In the genomic region with DNA sequence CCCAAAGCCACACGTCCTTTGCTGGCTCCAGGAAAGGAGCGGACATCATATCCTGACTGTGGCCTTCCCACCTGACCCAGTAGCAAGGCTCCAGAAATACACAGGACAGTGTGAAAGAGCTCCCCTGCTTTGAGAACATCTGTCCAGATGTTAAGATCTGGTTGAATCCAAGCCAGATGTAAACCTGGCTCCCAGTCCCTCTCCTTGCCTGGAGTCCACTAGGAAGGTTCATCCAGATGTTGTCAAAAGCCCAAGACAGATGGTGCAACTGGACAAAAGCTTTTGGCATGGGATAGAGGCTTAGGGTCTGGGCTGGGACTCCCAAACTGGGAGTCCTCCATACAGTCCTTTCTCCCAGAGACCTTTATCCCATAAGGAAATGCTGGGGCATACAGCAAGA, we compare ENCODE assay signal across 31 mouse cellular contexts. TPM values are rescaled to one million over a fixed set of nuclear protein-coding genes. Genes with fewer than 3 reads are reported as not detected.
A peak's percentile ranks its signal among the peaks of the same experiment; 100 is the strongest.
DNase-seq lines count a peak whose midpoint lies in the region; ATAC-seq and TF ChIP-seq lines count a peak whose summit lies in the region.
"Had no signal": no experiment of that assay in that cellular context is flagged by ENCODE, and none has a peak within 500 bp of the region (broad histone marks: within the 10 kb centered on the region; RNA-seq: fewer than 3 reads in every experiment).

No protein-coding gene starts in this region.

- 57% methylated on average over 2 of the region's 2 CpGs for WGBS in heart, adult 2 months
- WGBS in heart, embryonic 11.5 days (ENCODE audit: insufficient replicate concordance), result 84% methylated on average over 2 of the region's 2 CpGs
- WGBS in stomach, embryonic 16.5 days, result 83% methylated on average over 2 of the region's 2 CpGs
- WGBS in stomach, postnatal 0 days, result 89% methylated on average over 2 of the region's 2 CpGs
- WGBS in intestine, embryonic 16.5 days, result 85% methylated on average over 2 of the region's 2 CpGs

- H3K4me2 ChIP-seq in heart, embryonic 11.5 days, result no peak overlapping the region
- H3K4me2 ChIP-seq in stomach, embryonic 16.5 days (ENCODE audit: low read depth, low read length), result no peak overlapping the region
- no peak overlapping the region for H3K4me2 ChIP-seq in stomach, postnatal 0 days (replicated peaks; ENCODE audit: low read depth)
- no peak overlapping the region for H3K4me2 ChIP-seq in intestine, embryonic 16.5 days (ENCODE audit: low read depth, low read length)
- H3K4me2 ChIP-seq: hindbrain, embryonic 12.5 days; kidney, embryonic 15.5 days; midbrain, embryonic 12.5 days; neural tube, embryonic 12.5 days had no signal

- TF ChIP-seq EP300 in heart, adult 2 months (IDR thresholded peaks at IDR 0.05; ENCODE audit: insufficient read depth, low read depth, low read length), result no peak
- no peak for TF ChIP-seq EP300 in stomach, postnatal 0 days (optimal IDR thresholded peaks at IDR 0.05)

- H3K36me3 ChIP-seq in heart, adult 2 months (ENCODE audit: control insufficient read depth, insufficient read depth, low read length), result no peaks in the 10 kb centered on the region
- no peaks in the 10 kb centered on the region; the same call in 1 of the 2 replicates for H3K36me3 ChIP-seq in heart, embryonic 11.5 days (ENCODE audit: control insufficient read depth, insufficient read depth, low read length)
- H3K36me3 ChIP-seq in stomach, embryonic 16.5 days (ENCODE audit: control insufficient read depth, insufficient read depth, low read length), result no peaks in the 10 kb centered on the region
- H3K36me3 ChIP-seq in stomach, postnatal 0 days (ENCODE audit: control insufficient read depth, insufficient read depth, low read length), result no peaks in the 10 kb centered on the region; the same call in 1 of the 2 replicates
- no peaks in the 10 kb centered on the region for H3K36me3 ChIP-seq in intestine, embryonic 16.5 days (ENCODE audit: control insufficient read depth, insufficient read depth, low read length)
- H3K36me3 ChIP-seq: hindbrain, embryonic 12.5 days; midbrain, embryonic 12.5 days; neural tube, embryonic 12.5 days had no signal

- no peak for TF ChIP-seq POLR2A in heart, adult 2 months (IDR thresholded peaks at IDR 0.05; ENCODE audit: insufficient read depth, low read depth, low read length)

- no peak for ATAC-seq in heart, embryonic 11.5 days (replicated peaks; ENCODE audit: insufficient number of reproducible peaks, low FRiP score, low TSS enrichment)
- no peak for ATAC-seq in stomach, embryonic 16.5 days (ENCODE audit: insufficient read depth, low FRiP score)
- no peak for ATAC-seq in stomach, postnatal 0 days (ENCODE audit: low FRiP score, low TSS enrichment)
- no peak for ATAC-seq in intestine, embryonic 16.5 days
- ATAC-seq: activated CD4-positive, CD25-positive, alpha-beta regulatory T cell, adult 4 months; forebrain, embryonic 16.5 days; lung, postnatal 0 days had no signal

- DNase-seq in heart, adult 2 months, result no peak
- DNase-seq in stomach, postnatal 0 days (ENCODE audit: low spot score), result no peak
- DNase-seq in layer of hippocampus, adult 8-10 months (ENCODE audit: low spot score in 2 of 2), result no peak
- no peak for DNase-seq in layer of hippocampus, postnatal 36 days
- DNase-seq: adrenal gland, adult 8-10 months; B cell, adult 2 months; cerebellum, postnatal 10 days; heart, postnatal 14 days; kidney, adult 18-20 months; kidney, postnatal 25 days; lung, adult 18-20 months; lung, postnatal 4 days; right cerebral cortex, adult 18-20 months had no signal

- no peak overlapping the region for H3K4me3 ChIP-seq in heart, adult 2 months
- no peak overlapping the region for H3K4me3 ChIP-seq in heart, embryonic 11.5 days (ENCODE audit: low read depth, low read length)
- H3K4me3 ChIP-seq in stomach, embryonic 16.5 days (replicated peaks; ENCODE audit: low read length), result no peak overlapping the region
- H3K4me3 ChIP-seq in stomach, postnatal 0 days (ENCODE audit: low read depth, low read length), result no peak overlapping the region
- H3K4me3 ChIP-seq in intestine, embryonic 16.5 days (ENCODE audit: low read length), result no peak overlapping the region
- H3K4me3 ChIP-seq: erythroblast, embryonic 14.5 days; hindbrain, embryonic 12.5 days; kidney, embryonic 15.5 days; megakaryocyte, embryonic 14.5 days; midbrain, embryonic 12.5 days; myocyte; neural tube, embryonic 12.5 days had no signal

- no peak for TF ChIP-seq CTCF in heart, adult 2 months (IDR thresholded peaks at IDR 0.05)
- no peak for TF ChIP-seq CTCF in stomach, postnatal 0 days (IDR thresholded peaks at IDR 0.05; ENCODE audit: low read depth)

- no peaks in the 10 kb centered on the region for H3K27me3 ChIP-seq in heart, adult 2 months (ENCODE audit: control insufficient read depth, insufficient read depth, low read length)
- no peaks in the 10 kb centered on the region for H3K27me3 ChIP-seq in heart, embryonic 11.5 days (ENCODE audit: control insufficient read depth, insufficient read depth, low read length)
- no peaks in the 10 kb centered on the region for H3K27me3 ChIP-seq in stomach, embryonic 16.5 days (ENCODE audit: control insufficient read depth, insufficient read depth, low read length)
- no peaks in the 10 kb centered on the region for H3K27me3 ChIP-seq in stomach, postnatal 0 days (ENCODE audit: control insufficient read depth, insufficient read depth, low read length)
- no peaks in the 10 kb centered on the region for H3K27me3 ChIP-seq in intestine, embryonic 16.5 days (replicated peaks; ENCODE audit: control insufficient read depth, insufficient read depth, low read length)
- H3K27me3 ChIP-seq: hindbrain, embryonic 12.5 days; kidney, embryonic 15.5 days; neural tube, embryonic 12.5 days had no signal

- H3K27ac ChIP-seq in heart, adult 2 months, result 0 out of 2 replicates have a peak overlapping the region, but pooled peaks have one; percentile 15
- H3K27ac ChIP-seq in heart, embryonic 11.5 days (ENCODE audit: low read depth, low read length), result no peak overlapping the region
- H3K27ac ChIP-seq in stomach, embryonic 16.5 days (ENCODE audit: low read length), result 0 out of 2 replicates have a peak overlapping the region, but pooled peaks have one; percentile 7
- no peak overlapping the region; the same call in 1 of the 2 replicates for H3K27ac ChIP-seq in stomach, postnatal 0 days (replicated peaks)
- H3K27ac ChIP-seq in intestine, embryonic 16.5 days (ENCODE audit: low read length), result 0 out of 2 replicates have a peak overlapping the region, but pooled peaks have one; percentile 5
- H3K27ac ChIP-seq: hindbrain, embryonic 12.5 days; kidney, embryonic 15.5 days; midbrain, embryonic 12.5 days; neural tube, embryonic 12.5 days had no signal

- peaks cover 15% of the 10 kb centered on the region for H3K4me1 ChIP-seq in heart, adult 2 months (ENCODE audit: control insufficient read depth, insufficient read depth, low read length)
- H3K4me1 ChIP-seq in heart, embryonic 11.5 days (ENCODE audit: control insufficient read depth, insufficient read depth, low read length), result peaks cover 55% of the 10 kb centered on the region
- peaks cover 65% of the 10 kb centered on the region for H3K4me1 ChIP-seq in stomach, embryonic 16.5 days (ENCODE audit: control insufficient read depth, insufficient read depth, low read length)
- H3K4me1 ChIP-seq in stomach, postnatal 0 days (replicated peaks; ENCODE audit: control insufficient read depth, insufficient read depth), result peaks cover 16% of the 10 kb centered on the region; the same call in 1 of the 2 replicates
- H3K4me1 ChIP-seq in intestine, embryonic 16.5 days (ENCODE audit: control insufficient read depth, insufficient read depth, low read length), result peaks cover 90% of the 10 kb centered on the region

- intact Hi-C loops in heart, adult 2 months (cut with DNase I), result no loop called here

- no peaks in the 10 kb centered on the region for H3K79me2 ChIP-seq in heart, adult 2 months (replicated peaks; ENCODE audit: control insufficient read depth, insufficient read depth, low read length)

- H3K9ac ChIP-seq in heart, adult 2 months (ENCODE audit: low read depth, low read length), result no peak overlapping the region
- no peak overlapping the region for H3K9ac ChIP-seq in heart, embryonic 11.5 days (ENCODE audit: low read depth, low read length)
- no peak overlapping the region for H3K9ac ChIP-seq in stomach, embryonic 16.5 days (ENCODE audit: low read length)
- H3K9ac ChIP-seq in stomach, postnatal 0 days (ENCODE audit: low read length), result no peak overlapping the region
- no peak overlapping the region for H3K9ac ChIP-seq in intestine, embryonic 16.5 days (ENCODE audit: low read depth, low read length)
- H3K9ac ChIP-seq: hindbrain, embryonic 12.5 days; kidney, embryonic 15.5 days; midbrain, embryonic 12.5 days; neural tube, embryonic 12.5 days had no signal

- no peaks in the 10 kb centered on the region for H3K9me3 ChIP-seq in heart, embryonic 11.5 days (replicated peaks; ENCODE audit: control insufficient read depth, low read length)
- H3K9me3 ChIP-seq in stomach, embryonic 16.5 days (replicated peaks; ENCODE audit: control insufficient read depth, low read length), result no peaks in the 10 kb centered on the region
- H3K9me3 ChIP-seq in stomach, postnatal 0 days (ENCODE audit: control insufficient read depth, low read length), result no peaks in the 10 kb centered on the region
- no peaks in the 10 kb centered on the region for H3K9me3 ChIP-seq in intestine, embryonic 16.5 days (ENCODE audit: control insufficient read depth, low read length)
- H3K9me3 ChIP-seq: hindbrain, embryonic 12.5 days; kidney, embryonic 15.5 days; megakaryocyte, embryonic 14.5 days; midbrain, embryonic 12.5 days; neural tube, embryonic 12.5 days had no signal

RNA-seq across cellular contexts. Expression of gene Oaf, which starts 11.0 kb away (rescaled TPM):
- 10 to 100 TPM in 1 of 2 experiments, 1 to 10 TPM in 1; 6.8 to 11.8 TPM for total RNA-seq in heart, adult 2 months (2021)
- 15.1 and 24.0 TPM in 2 replicates for polyA plus RNA-seq in heart, adult 2 months (2012; rRNA removed)
- polyA plus RNA-seq in heart, embryonic 11.5 days (2014; fragmentation: Nextera tagmentation; extraction: Ambion mirVana), result 37.8 and 41.1 TPM in 2 replicates
- polyA plus RNA-seq in stomach, embryonic 16.5 days (2015; fragmentation: Nextera tagmentation; extraction: Ambion mirVana), result 31.4 and 36.2 TPM in 2 replicates
- polyA plus RNA-seq in stomach, postnatal 0 days (2015; fragmentation: Nextera tagmentation; extraction: Ambion mirVana), result 30.9 and 31.9 TPM in 2 replicates
- polyA plus RNA-seq in intestine, embryonic 16.5 days (2015; fragmentation: Nextera tagmentation; extraction: Ambion mirVana), result 11.8 and 44.1 TPM in 2 replicates
- 10 to 100 TPM; 14.4 to 23.9 (median 18.0) TPM for total RNA-seq in layer of hippocampus, adult 8-10 months (2022)
- total RNA-seq in layer of hippocampus, postnatal 36 days (2021), result 10 to 100 TPM; 13.1 to 17.7 TPM

RNA-seq across cellular contexts. Expression of gene Pou2f3, which starts 18.6 kb away (rescaled TPM):
- total RNA-seq in heart, adult 2 months (2021), result not detected
- polyA plus RNA-seq in heart, adult 2 months (2012; rRNA removed), result 0.14 and 0.23 TPM in 2 replicates
- polyA plus RNA-seq in heart, embryonic 11.5 days (2014; fragmentation: Nextera tagmentation; extraction: Ambion mirVana), result not detected in 2 replicates
- 0.97 and 0.98 TPM in 2 replicates for polyA plus RNA-seq in stomach, embryonic 16.5 days (2015; fragmentation: Nextera tagmentation; extraction: Ambion mirVana)
- polyA plus RNA-seq in stomach, postnatal 0 days (2015; fragmentation: Nextera tagmentation; extraction: Ambion mirVana), result 1.7 and 2.5 TPM in 2 replicates
- polyA plus RNA-seq in intestine, embryonic 16.5 days (2015; fragmentation: Nextera tagmentation; extraction: Ambion mirVana), result 0.24 and 0.34 TPM in 2 replicates
- total RNA-seq in layer of hippocampus, adult 8-10 months (2022), result under 1 TPM in 1 of 4 experiments, not detected in 3; 0.34 TPM
- total RNA-seq in layer of hippocampus, postnatal 36 days (2021), result under 1 TPM; 0.30 to 0.56 TPM
- total RNA-seq: common myeloid progenitor, adult 5-6 weeks; gastrocnemius, adult 8-10 months; heart, postnatal 14 days; layer of hippocampus, postnatal 14 days had no signal
- polyA plus RNA-seq: activated CD4-positive, CD25-positive, alpha-beta regulatory T cell, adult 4 months; erythroblast, embryonic 14.5 days; forebrain, embryonic 11.5 days; forebrain, embryonic 16.5 days; hindbrain, embryonic 12.5 days; kidney, embryonic 15.5 days; midbrain, embryonic 12.5 days; midbrain, postnatal 0 days; myocyte; neural tube, embryonic 12.5 days had no signal

Comparison
In these comparisons a context has a peak if more than half of its experiments do, and no peak if none do; other contexts are left out.
1. H3K27ac ChIP-seq: peak in heart, adult 2 months (single experiment), stomach, embryonic 16.5 days (single experiment) and intestine, embryonic 16.5 days (single experiment); none in heart, embryonic 11.5 days (single experiment) and stomach, postnatal 0 days (single experiment).